In the genomic region with DNA sequence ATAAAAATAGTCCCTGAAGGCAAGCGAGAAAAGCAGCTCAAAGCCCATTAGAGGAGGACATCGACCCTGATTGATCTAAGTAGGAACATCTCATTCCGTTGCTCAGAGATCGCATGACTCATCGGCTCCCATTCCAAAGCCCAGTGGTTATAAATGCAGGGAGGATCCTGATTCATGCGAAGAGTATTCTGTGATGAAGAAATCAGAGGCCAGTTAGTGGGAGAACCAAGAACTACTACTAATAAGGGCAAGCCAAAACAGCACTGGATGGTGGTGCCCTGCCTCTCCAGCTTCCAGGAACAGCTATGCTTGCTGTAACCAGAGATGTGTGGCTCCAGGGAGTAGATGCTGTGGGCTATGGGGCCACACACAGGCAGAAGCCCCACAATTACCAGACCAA, we compare ENCODE assay signal across 11 mouse cellular contexts.
DNase-seq lines count a peak whose midpoint lies in the region; ATAC-seq and TF ChIP-seq lines count a peak whose summit lies in the region.
"Had no signal": no experiment of that assay in that cellular context is flagged by ENCODE, and none has a peak within 500 bp of the region (broad histone marks: within the 10 kb centered on the region; RNA-seq: fewer than 3 reads in every experiment).

No protein-coding gene starts in this region.

- H3K4me2 ChIP-seq in intestine, postnatal 0 days (replicated peaks; ENCODE audit: low read depth), result no peak overlapping the region
- H3K4me2 ChIP-seq in hindbrain, postnatal 0 days (ENCODE audit: low read depth, low read length), result no peak overlapping the region

- H3K4me3 ChIP-seq in brown adipose tissue, adult 24 weeks (ENCODE audit: insufficient read depth, low read depth, low read length), result no peak overlapping the region
- H3K4me3 ChIP-seq in intestine, postnatal 0 days (ENCODE audit: low read depth, low read length), result no peak overlapping the region
- H3K4me3 ChIP-seq in hindbrain, postnatal 0 days (ENCODE audit: low read length), result no peak overlapping the region

- 33% methylated on average over 6 of the region's 6 CpGs for WGBS in intestine, postnatal 0 days
- 83% methylated on average over 6 of the region's 6 CpGs for WGBS in hindbrain, postnatal 0 days

- no peaks in the 10 kb centered on the region for H3K9me3 ChIP-seq in intestine, postnatal 0 days (ENCODE audit: control insufficient read depth)
- H3K9me3 ChIP-seq in hindbrain, postnatal 0 days (ENCODE audit: low read length), result no peaks in the 10 kb centered on the region

- TF ChIP-seq CTCF in intestine, postnatal 0 days (IDR thresholded peaks at IDR 0.05; ENCODE audit: low read depth), result no peak
- no peak for TF ChIP-seq CTCF in hindbrain, postnatal 0 days (IDR thresholded peaks at IDR 0.05; ENCODE audit: low read depth)

- no peaks in the 10 kb centered on the region for H3K27me3 ChIP-seq in intestine, postnatal 0 days (replicated peaks; ENCODE audit: control insufficient read depth, insufficient read depth, low read length)
- H3K27me3 ChIP-seq in hindbrain, postnatal 0 days (ENCODE audit: insufficient read depth, low read length), result no peaks in the 10 kb centered on the region

- no peak overlapping the region for H3K9ac ChIP-seq in intestine, postnatal 0 days (ENCODE audit: low read depth, low read length)
- H3K9ac ChIP-seq in hindbrain, postnatal 0 days (replicated peaks; ENCODE audit: low read length), result no peak overlapping the region

- H3K27ac ChIP-seq in brown adipose tissue, adult 24 weeks (replicated peaks; ENCODE audit: low read depth, low read length), result 0 out of 2 replicates have a peak overlapping the region, but pooled peaks have one; percentile 38
- no peak overlapping the region for H3K27ac ChIP-seq in intestine, postnatal 0 days (ENCODE audit: low read depth, low read length)
- no peak overlapping the region for H3K27ac ChIP-seq in hindbrain, postnatal 0 days

- DNase-seq in gastrocnemius, adult 18-20 months (ENCODE audit: low spot score), result peak; percentile 60
- no peak for DNase-seq in gastrocnemius, postnatal 10 days
- peak; percentile 50 for DNase-seq in lung, postnatal 36 days
- no peak for DNase-seq in lung, postnatal 14 days
- no peak for DNase-seq in hindbrain, postnatal 0 days (ENCODE audit: low spot score)
- DNase-seq: B cell, adult 2 months; cerebellum, adult 11-12 months; kidney, adult 8-10 months had no signal

- no peaks in the 10 kb centered on the region for H3K36me3 ChIP-seq in intestine, postnatal 0 days (ENCODE audit: control insufficient read depth, insufficient read depth)
- H3K36me3 ChIP-seq in hindbrain, postnatal 0 days (ENCODE audit: insufficient read depth, low read length), result no peaks in the 10 kb centered on the region

- peaks cover 15% of the 10 kb centered on the region for H3K4me1 ChIP-seq in brown adipose tissue, adult 24 weeks (ENCODE audit: control insufficient read depth, insufficient read depth, insufficient read length, low read length)
- no peaks in the 10 kb centered on the region; the same call in 1 of the 2 replicates for H3K4me1 ChIP-seq in intestine, postnatal 0 days (replicated peaks; ENCODE audit: control insufficient read depth, insufficient read depth, low read length)
- H3K4me1 ChIP-seq in hindbrain, postnatal 0 days (ENCODE audit: insufficient read depth, low read length), result peaks cover 4% of the 10 kb centered on the region; the same call in 1 of the 2 replicates

- ATAC-seq in intestine, postnatal 0 days, result peak; percentile 77
- ATAC-seq in megakaryocyte progenitor cell, adult 5-6 weeks (replicated peaks; ENCODE audit: poor library complexity), result no peak
- no peak for ATAC-seq in hindbrain, postnatal 0 days

Comparison
In these comparisons a context has a peak if more than half of its experiments do, and no peak if none do; other contexts are left out.
1. DNase-seq: peak in gastrocnemius, adult 18-20 months (single experiment) and lung, postnatal 36 days (single experiment); none in gastrocnemius, postnatal 10 days (single experiment), lung, postnatal 14 days (single experiment) and hindbrain, postnatal 0 days (single experiment).